Comparison of ENCODE assay signal across 16 mouse cellular contexts in the genomic region with DNA sequence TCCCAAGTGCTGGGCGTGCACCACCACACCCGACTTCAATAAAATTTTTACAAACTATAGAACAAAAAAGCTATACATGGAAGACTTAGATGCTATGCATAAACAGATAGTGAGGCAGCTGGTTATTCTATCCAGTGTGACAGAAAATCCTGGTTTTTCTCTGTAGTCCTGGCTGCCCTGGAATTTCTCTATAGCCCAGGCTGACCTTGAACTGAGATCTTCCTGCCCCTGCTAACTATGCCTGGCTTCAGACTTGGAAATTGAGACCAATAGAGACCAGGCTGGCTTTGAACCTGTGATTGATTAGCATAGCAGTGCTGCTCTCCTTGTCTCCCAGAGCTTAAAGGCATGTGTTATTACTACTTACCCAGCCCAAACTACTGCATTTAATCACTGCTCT.
"Had no signal": no experiment of that assay in that cellular context is flagged by ENCODE, and none has a peak within 500 bp of the region (broad histone marks: within the 10 kb centered on the region; RNA-seq: fewer than 3 reads in every experiment).

No protein-coding gene starts in this region.

- DNase-seq: kidney, adult 8-10 months; kidney, postnatal 10 days; kidney, postnatal 4 days; liver; lung, adult 18-20 months; lung, postnatal 10 days; lung, postnatal 4 days; midbrain, embryonic 14.5 days; thymus, postnatal 25 days had no signal

- H3K9me3 ChIP-seq: kidney, embryonic 15.5 days; limb, embryonic 10.5 days; limb, embryonic 13.5 days; liver, embryonic 12.5 days; liver, embryonic 15.5 days; lung, embryonic 15.5 days had no signal

- H3K27me3 ChIP-seq: kidney, embryonic 15.5 days; limb, embryonic 13.5 days; liver, embryonic 12.5 days; liver, embryonic 15.5 days; lung, embryonic 15.5 days had no signal

- H3K4me1 ChIP-seq: kidney, embryonic 15.5 days; limb, embryonic 10.5 days; limb, embryonic 13.5 days; liver, embryonic 12.5 days; liver, embryonic 15.5 days; lung, embryonic 15.5 days had no signal

- H3K27ac ChIP-seq: kidney, embryonic 15.5 days; limb, embryonic 10.5 days; limb, embryonic 13.5 days; liver, embryonic 12.5 days; liver, embryonic 15.5 days; lung, embryonic 15.5 days had no signal

- H3K4me2 ChIP-seq: kidney, embryonic 15.5 days; limb, embryonic 13.5 days; liver, embryonic 12.5 days; liver, embryonic 15.5 days; lung, embryonic 15.5 days; midbrain, embryonic 11.5 days had no signal

- H3K4me3 ChIP-seq: kidney, embryonic 15.5 days; limb, embryonic 10.5 days; limb, embryonic 13.5 days; liver, embryonic 12.5 days; liver, embryonic 15.5 days; lung, embryonic 15.5 days had no signal

- H3K9ac ChIP-seq: kidney, embryonic 15.5 days; limb, embryonic 13.5 days; liver, embryonic 12.5 days; liver, embryonic 15.5 days; lung, embryonic 15.5 days had no signal
